Mouse (Mus musculus) ES-E14 (cell line): Measurements from ENCODE around the gene Pdlim3.

ENCODE experiments used
- CHD2 ChIP-seq: IDR thresholded peaks from 2 replicates; pipeline ENCODE4 v1.6.1; 2014; ENCODE audit warnings: mild to moderate bottlenecking, low read depth, low read length, inconsistent platforms
- HCFC1 ChIP-seq: IDR thresholded peaks from 2 replicates; pipeline ENCODE4 v1.6.1; 2012; ENCODE audit warnings: low read length, inconsistent platforms, borderline replicate concordance; ENCODE audit not compliant: insufficient read depth
- MAFK ChIP-seq: IDR thresholded peaks from 2 replicates; pipeline ENCODE4 v1.6.1; 2014; ENCODE audit warnings: mild to moderate bottlenecking, low read depth, low read length, inconsistent platforms; ENCODE audit not compliant: insufficient read depth
- ZNF384 ChIP-seq: IDR thresholded peaks from 2 replicates; pipeline ENCODE4 v1.6.1; 2012; ENCODE audit warnings: low read depth, low read length, inconsistent platforms

DNA sequence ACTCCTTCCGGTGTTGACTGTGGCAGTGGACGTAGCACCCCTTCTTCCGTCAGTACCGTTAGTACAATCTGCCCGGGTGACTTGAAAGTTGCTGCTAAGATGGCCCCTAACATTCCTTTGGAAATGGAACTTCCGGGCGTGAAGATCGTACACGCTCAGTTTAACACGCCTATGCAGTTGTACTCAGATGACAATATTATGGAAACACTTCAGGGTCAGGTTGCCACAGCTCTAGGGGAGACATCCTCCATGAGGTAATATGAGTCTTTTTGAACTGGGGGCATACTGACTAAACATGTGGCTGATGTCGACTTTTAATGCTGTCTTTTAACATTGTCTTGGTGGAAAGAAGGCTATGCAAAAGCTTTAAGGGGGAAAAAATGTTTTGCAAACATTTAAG lies 28.4 kb downstream of the Pdlim3 start:
- TF ChIP-seq CHD2 (no peak), ZNF384 (no peak), HCFC1 (no peak), MAFK (no peak)
